Mouse (Mus musculus) layer of hippocampus, adult 9-11 months (tissue): ENCODE data around the gene Arl15.

ENCODE experiments used
- DNase-seq: peaks from one replicate; pipeline ENCODE4 v3.0.0; 2022

Arl15 gene

GRCm38 (mm10) chr13:113845229-113845628 lies 50.9 kb downstream of the Arl15 start:
- DNase-seq: no peak

DNA sequence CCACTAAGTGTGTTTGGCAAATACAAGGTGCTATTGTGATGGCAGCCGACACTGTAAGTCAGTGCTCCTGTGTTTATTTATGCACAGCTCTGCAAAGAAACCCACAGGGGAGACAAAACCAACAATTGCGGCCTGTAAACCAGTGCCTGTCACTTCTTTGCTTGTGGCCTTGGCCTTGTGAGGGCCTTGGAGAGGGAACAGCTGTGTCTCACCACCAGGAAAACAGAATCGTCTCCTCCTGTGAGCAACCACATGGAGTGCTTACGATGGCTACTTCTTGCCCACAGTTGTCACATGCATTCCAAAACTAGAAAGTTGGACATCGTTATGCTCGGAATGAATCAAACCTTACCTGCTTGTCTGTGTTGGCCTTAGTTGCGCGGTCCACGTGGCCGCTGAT lies 52.1 kb downstream of the Arl15 start:
- no peak for DNase-seq

DNA sequence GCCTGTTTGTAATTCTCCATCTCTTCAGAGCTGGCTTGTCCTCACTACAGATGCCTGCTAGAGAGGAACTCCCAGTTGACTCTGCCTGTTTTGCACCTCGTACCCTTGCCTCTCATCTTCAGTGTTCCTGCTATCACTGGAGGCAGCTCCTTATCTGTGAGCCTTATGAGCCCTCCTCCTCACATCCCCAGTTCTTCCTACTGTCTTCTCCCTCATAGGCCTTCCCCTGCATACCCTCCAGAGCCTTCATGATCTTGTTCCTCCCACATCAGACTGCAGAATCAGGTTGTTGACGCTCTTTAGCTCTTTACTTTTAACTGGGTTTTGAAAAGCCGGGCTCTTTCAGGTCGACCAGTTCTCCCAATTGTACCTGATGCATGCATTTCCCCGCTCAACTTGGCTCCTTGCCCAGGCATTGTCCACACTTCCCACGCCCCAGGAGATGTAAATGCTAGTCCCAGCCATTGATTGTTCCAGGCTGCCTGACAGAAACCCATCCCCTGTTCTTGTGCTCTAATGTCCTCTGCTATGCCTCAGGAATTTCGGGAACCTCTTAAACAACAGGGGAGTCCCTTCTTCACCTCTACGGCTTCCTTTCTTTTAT lies 56.2 kb downstream of the Arl15 start:
- DNase-seq: no peak

DNA sequence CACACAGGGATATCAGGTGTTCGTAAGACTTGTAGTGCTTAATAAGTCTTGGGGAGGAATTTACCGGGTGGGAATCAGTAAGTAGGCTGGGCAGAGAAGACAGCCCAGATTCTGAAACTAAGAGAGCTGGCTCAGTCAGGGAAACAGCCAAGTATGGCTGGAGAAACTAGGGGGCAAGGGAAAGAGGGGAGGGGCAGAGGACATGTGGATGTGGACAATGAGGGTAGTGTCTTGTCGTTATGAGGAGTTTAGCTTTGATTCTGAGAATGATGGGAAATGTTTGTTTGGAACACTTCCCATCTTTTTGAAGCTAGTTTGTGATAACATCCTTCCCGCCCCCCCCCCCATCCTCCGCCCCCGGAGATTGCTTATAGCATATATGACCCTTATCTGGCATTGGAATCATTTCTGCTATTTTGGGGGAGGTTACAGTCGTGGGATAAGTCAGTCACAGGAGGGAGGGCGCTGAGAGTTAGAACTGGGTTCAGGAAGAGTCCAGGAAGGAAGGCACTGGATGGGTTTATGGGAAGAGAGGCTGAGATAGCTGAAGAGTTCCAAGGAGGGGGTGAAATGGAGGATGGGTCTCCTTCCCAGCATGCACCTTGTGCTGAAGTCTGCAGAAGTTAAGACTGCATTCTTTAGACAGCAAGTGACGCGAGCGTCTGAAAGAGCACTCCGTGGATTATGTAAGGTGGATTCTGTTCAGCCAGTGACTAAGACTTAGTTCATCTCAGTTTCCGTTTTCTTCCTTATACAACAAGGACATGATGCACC lies 57.5 kb downstream of the Arl15 start:
- DNase-seq: no peak

GRCm38 (mm10) chr13:113852376-113852666 lies 58.0 kb downstream of the Arl15 start:
- DNase-seq: no peak

DNA sequence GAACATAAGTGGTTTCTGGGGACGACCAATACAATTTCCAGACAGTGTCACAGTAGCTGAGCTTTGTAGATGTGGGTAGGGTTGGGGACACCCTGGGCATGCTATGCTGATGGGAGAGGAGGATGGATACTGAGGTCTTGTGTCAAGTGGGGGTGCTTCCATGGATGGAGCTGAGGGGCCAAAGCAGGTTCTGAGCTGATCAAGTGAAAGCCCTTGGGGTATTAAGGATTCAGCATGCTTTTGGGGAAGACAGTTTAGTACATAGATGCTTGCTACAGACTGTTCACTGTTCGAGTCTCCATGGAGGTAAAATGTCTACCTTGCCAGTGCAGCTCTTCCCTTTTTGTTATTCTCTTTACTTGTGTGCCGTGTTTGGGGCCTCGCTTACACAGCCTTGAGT lies 59.8 kb downstream of the Arl15 start:
- no peak for DNase-seq

DNA sequence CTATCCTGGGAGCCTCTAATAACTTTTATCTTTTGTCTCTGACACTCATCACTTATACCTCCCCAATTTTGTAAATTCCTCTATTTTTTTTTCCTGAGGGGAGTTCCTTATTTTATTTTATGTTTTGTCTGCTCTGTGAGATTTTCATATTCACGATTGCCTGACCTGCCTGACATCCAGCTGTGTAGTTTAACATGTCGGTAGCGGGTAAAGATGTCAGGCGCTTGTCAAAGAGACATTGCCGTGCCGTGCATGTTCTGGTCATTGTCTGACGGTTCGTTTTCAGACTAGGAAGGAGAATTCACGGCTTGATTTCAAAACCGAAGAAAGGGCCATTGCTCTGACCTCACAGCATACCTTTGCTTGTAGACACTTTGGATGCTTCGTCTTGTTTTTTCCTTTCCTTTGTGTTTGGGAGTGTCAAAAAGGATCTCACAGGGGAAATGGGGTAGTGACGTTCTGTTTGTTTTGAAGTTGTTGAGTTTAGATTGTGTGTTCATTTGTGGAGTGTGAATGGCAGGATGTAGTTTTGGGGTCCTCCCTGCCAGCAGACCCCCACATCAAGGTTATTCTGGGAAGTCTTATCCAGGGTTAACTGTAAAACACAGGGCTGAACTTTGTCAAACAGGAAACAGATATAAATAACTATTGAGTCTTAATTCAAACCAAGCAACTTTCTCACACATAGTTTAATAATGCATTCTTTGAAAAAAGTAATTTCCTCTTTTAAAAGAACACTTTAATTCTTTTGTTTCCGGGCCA lies 60.4 kb downstream of the Arl15 start:
- no peak for DNase-seq

DNA sequence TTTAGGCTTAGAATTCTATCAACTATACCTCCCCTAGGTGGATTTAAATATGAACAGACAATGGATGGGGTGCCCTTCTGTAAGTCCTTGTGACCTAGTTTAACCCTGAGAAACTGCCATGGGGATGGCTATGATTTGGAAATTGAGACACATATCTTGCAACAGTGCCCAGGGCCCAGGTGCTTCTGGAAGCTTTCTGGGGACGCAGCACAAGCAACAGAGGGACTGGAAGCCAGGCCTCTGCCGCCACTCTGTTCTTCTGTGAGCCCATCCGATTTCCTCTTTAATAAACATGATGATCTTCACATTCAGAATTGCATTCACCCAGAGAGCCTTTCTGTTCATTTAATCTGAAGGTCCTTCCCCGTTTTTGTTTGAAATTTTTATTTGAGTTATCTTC lies 62.6 kb downstream of the Arl15 start:
- DNase-seq: no peak

DNA sequence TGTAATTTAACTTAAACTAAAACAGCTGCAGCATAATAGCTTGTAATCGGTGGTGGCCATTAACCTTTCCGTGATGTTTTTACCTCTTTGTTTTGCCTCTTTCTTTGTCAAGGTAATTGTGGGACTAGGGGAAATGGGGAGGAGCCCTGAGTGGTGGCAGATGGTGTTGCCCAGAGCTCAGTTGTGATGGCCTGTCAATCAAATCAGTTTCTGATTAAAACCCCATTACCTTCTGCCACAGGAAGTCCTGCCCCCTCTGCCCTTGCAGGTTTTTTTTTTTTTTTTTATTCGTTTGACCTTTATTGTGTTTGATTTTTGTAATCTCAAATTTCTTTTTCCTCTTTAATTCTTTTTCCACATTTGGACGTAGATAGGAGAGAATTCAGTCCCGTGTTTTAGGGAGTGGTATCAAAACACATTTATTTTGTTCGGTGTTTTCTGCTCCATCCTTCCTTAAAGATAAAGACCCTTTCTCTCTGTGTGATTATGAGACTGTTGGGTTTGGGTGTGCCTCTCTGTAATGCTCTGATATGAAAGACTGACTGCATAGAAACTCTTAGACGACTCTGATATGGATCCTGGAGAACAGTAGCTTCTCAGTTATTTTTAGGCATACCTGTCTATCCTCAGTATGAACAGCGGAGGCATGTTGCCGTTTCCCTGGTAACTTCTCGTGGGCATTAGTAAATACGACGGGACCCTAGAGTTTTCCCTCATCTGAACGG lies 64.5 kb downstream of the Arl15 start:
- DNase-seq: no peak

- no peak for DNase-seq
These were observed 65.1 kb downstream of the Arl15 start for GRCm38 (mm10) chr13:113859392-113859776.

DNA sequence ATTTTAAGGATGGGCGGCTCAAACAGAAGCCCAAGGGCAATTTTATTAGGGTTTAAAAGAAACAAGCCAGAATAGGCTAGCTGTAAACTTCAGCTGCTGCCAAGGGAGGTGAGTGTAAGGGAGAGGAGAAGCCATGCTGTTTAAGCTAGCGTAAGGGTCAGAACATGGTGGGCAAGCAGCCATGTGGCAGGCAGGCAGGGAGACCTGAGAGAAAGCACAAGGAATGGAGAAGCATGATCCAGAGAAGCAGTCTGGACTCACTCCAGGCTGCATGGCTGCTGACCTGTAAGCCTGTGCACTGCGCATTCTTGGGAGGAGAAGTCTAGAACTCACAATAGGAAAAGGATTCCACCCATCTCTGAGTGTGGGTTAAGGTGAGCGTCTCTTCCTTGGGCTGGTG lies 66.5 kb downstream of the Arl15 start:
- no peak for DNase-seq

GRCm38 (mm10) chr13:113861231-113861630 lies 66.9 kb downstream of the Arl15 start:
- no peak for DNase-seq

DNA sequence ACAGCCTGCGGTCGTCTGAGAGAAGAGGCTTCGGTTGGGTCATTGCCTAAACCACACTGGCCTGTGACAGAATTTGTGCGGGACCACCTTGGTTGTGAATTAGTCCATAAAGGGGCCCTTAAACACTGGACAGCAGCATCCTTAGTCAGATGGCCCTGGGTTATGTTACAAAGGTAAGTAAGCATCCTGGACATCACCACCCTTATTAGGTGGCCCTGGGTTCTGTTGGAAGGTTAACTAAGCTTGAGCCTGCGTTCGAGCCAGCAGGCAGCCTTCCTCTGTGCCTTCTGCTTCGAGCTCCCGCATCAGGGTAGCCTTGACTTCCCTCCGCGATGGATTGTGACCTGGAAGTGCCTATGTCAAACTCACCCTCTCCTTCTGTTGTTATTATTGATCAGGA lies 68.6 kb downstream of the Arl15 start:
- no peak for DNase-seq

DNA sequence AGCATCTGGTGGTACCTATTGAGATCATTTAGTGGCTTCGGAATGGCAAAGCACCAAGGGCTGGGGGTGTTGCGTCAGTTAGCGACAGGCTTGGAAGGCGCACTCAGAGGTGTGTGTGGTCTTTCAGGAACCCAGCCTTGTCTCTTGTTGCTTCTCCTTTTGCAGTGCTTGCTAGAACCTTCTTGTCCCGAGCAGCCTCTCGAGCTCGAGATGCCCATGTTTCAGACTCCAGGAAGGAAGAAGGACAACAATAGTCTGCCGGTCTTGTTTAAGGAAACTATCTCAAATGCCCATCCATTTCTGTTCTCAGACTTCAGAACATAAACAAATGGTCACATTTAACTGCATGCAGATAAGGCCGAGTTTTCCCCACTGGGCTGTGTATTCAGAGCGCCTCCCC lies 69.4 kb downstream of the Arl15 start:
- DNase-seq: no peak

GRCm38 (mm10) chr13:113864278-113864677 lies 70.0 kb downstream of the Arl15 start:
- no peak for DNase-seq

- peak; percentile 42 for DNase-seq
These were observed 70.6 kb downstream of the Arl15 start for GRCm38 (mm10) chr13:113864893-113865292.

DNA sequence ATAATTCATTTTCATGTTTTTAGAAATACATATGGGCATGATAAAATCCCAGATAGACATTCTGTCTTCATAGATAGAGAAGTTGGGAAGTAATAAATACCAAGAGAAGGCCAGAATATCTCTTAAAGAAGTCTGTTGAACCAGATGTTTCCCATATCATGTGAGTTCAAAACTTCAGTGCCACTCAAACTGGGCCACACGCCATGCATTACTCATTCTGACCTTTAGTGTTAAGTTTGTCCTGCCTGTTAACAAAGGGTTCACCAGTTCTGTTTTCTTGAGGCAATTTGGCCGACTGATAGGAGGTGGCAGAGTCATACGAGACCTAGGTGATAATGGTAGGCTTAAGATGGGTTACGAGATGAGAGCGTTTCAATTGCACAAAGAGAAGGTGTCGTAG lies 71.1 kb downstream of the Arl15 start:
- DNase-seq: no peak

DNA sequence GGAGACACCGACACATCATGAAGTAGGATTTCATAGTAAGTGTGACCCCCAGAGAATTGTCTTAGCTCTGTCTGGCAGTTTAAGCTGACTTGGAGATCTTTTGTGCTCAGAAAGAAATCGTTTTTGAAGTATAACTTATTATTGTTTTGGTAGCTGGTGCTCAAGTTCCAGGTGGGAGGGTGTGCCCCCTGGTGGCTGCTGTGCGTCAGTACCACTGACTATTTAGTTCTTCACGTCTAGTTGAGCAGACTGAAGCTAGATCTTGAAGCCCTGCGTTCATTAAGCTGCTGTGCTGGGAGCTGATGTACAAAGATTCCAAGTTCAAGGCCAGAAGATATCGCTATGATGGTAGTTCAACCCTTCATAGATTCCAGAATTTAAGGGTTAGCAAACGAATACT lies 71.5 kb downstream of the Arl15 start:
- peak; percentile 50 for DNase-seq

GRCm38 (mm10) chr13:113867736-113868135 lies 73.4 kb downstream of the Arl15 start:
- DNase-seq: no peak

GRCm38 (mm10) chr13:113869212-113870205 lies 75.2 kb downstream of the Arl15 start:
- peak; percentile 49 for DNase-seq

GRCm38 (mm10) chr13:113870403-113870802 lies 76.1 kb downstream of the Arl15 start:
- DNase-seq: no peak

- no peak for DNase-seq
These were observed 77.5 kb downstream of the Arl15 start for GRCm38 (mm10) chr13:113871853-113872252.
